Mouse (Mus musculus) right cerebral cortex, postnatal 25 days (tissue): ENCODE measurements around the gene Prcp.

Experiments used
- DNase-seq: peaks from one replicate; pipeline ENCODE4 v3.0.0; 2022

Prcp gene

DNA sequence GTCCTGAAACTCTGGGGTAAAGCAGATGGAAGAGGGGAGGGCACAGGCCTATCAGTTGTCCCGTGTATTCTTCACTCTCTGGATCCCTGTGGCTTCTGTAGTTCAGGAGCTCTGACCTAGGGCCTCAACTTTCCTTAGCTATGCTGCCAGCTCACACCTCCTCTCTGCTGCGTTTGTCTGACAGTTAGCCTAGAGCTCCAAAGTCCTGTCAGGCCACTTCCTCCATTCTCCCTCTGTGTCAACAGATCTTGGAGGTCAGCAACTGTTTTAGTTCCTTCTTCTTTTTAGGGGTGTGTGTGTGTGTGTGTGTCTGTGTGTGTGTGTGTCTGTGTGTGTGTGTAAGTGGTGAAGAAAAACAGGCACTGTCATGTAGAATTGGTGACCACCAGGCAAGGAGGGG lies 106.5 kb downstream of the Prcp start:
- no peak for DNase-seq

DNA sequence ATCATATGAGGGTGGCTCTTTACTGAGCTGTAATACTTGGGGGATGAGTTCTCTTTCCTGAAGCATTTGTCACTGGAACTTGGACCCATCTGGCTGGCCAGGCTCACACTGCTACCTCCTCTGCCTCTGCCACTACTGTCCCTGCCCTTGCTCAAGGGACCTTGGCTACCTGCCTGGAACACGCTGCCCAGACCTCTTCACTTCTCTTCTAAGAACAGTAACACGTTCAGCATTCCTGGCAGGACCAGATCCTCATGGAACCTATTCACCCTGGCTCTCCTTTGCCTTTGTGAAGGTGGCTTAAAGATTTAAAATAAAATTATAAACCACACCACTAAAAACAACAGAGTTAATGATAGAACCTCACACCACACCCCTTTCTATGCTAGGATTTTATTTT lies 107.6 kb downstream of the Prcp start:
- DNase-seq, result no peak
